Mouse (Mus musculus): ENCODE measurements around the gene N4bp2l2.

The N4bp2l2 gene

GRCm38 (mm10) chr5:150607631-150608030 lies 58.4 kb downstream of the N4bp2l2 start:
- TF ChIP-seq NANOG (IDR thresholded peaks at IDR 0.05; ENCODE audit: borderline replicate concordance, low read length) = no peak
- TF ChIP-seq CTCF (conservative IDR thresholded peaks at IDR 0.05; ENCODE audit: low read length) = no peak
- TF ChIP-seq POU5F1 (IDR thresholded peaks at IDR 0.05; ENCODE audit: borderline replicate concordance, low read length) = no peak
- Histone ChIP-seq H3K9me3 (ENCODE audit: low read length) (no peaks in the 10 kb centered on the region), H3K27me3 (ENCODE audit: insufficient read depth, low read length) (no peaks in the 10 kb centered on the region), H3K4me3 (replicated peaks; ENCODE audit: low read length) (no peak overlapping the region), H3K36me3 (ENCODE audit: insufficient read depth, low read length) (no peaks in the 10 kb centered on the region), H3K4me1 (replicated peaks; ENCODE audit: low read depth, low read length) (no peaks in the 10 kb centered on the region)

GRCm38 (mm10) chr5:150606131-150606530 lies 59.9 kb downstream of the N4bp2l2 start:
- no peak for TF ChIP-seq CTCF (conservative IDR thresholded peaks at IDR 0.05; ENCODE audit: low read length)
- TF ChIP-seq POU5F1 (IDR thresholded peaks at IDR 0.05; ENCODE audit: borderline replicate concordance, low read length) = no peak
- TF ChIP-seq NANOG (IDR thresholded peaks at IDR 0.05; ENCODE audit: borderline replicate concordance, low read length) = no peak
- H3K4me1 ChIP-seq (replicated peaks; ENCODE audit: low read depth, low read length) = peaks cover 2% of the 10 kb centered on the region
- no peaks in the 10 kb centered on the region for H3K27me3 ChIP-seq (ENCODE audit: insufficient read depth, low read length)
- H3K36me3 ChIP-seq (ENCODE audit: insufficient read depth, low read length) = no peaks in the 10 kb centered on the region; the same call in 1 of the 2 replicates
- no peak overlapping the region for H3K4me3 ChIP-seq (replicated peaks; ENCODE audit: low read length)
- H3K9me3 ChIP-seq (ENCODE audit: low read length) = no peaks in the 10 kb centered on the region

GRCm38 (mm10) chr5:150601441-150602230 lies 64.3 kb downstream of the N4bp2l2 start:
- peaks cover 18% of the 10 kb centered on the region for H3K27me3 ChIP-seq (ENCODE audit: insufficient read depth, low read length)
- H3K4me3 ChIP-seq (replicated peaks; ENCODE audit: low read length) = no peak overlapping the region
- H3K9me3 ChIP-seq (ENCODE audit: low read length) = no peaks in the 10 kb centered on the region
- no peaks in the 10 kb centered on the region; the same call in 1 of the 2 replicates for H3K36me3 ChIP-seq (ENCODE audit: insufficient read depth, low read length)
- peaks cover 31% of the 10 kb centered on the region for H3K4me1 ChIP-seq (replicated peaks; ENCODE audit: low read depth, low read length)
- no peak for TF ChIP-seq CTCF (conservative IDR thresholded peaks at IDR 0.05; ENCODE audit: low read length)
- TF ChIP-seq POU5F1 (IDR thresholded peaks at IDR 0.05; ENCODE audit: borderline replicate concordance, low read length) = no peak
- TF ChIP-seq NANOG (IDR thresholded peaks at IDR 0.05; ENCODE audit: borderline replicate concordance, low read length) = no peak

GRCm38 (mm10) chr5:150600554-150601440 lies 65.2 kb downstream of the N4bp2l2 start:
- TF ChIP-seq CTCF (conservative IDR thresholded peaks at IDR 0.05; ENCODE audit: low read length) (no peak), NANOG (IDR thresholded peaks at IDR 0.05; ENCODE audit: borderline replicate concordance, low read length) (no peak), POU5F1 (IDR thresholded peaks at IDR 0.05; ENCODE audit: borderline replicate concordance, low read length) (no peak)
- no peaks in the 10 kb centered on the region; the same call in 1 of the 2 replicates for H3K36me3 ChIP-seq (ENCODE audit: insufficient read depth, low read length)
- peaks cover 31% of the 10 kb centered on the region for H3K4me1 ChIP-seq (replicated peaks; ENCODE audit: low read depth, low read length)
- no peaks in the 10 kb centered on the region for H3K9me3 ChIP-seq (ENCODE audit: low read length)
- H3K4me3 ChIP-seq (replicated peaks; ENCODE audit: low read length) = no peak overlapping the region
- peaks cover 26% of the 10 kb centered on the region for H3K27me3 ChIP-seq (ENCODE audit: insufficient read depth, low read length)

GRCm38 (mm10) chr5:150599301-150600294 lies 66.4 kb downstream of the N4bp2l2 start:
- H3K27me3 ChIP-seq (ENCODE audit: insufficient read depth, low read length) = peaks cover 37% of the 10 kb centered on the region
- H3K9me3 ChIP-seq (ENCODE audit: low read length) = no peaks in the 10 kb centered on the region
- H3K4me3 ChIP-seq (replicated peaks; ENCODE audit: low read length) = no peak overlapping the region
- H3K4me1 ChIP-seq (replicated peaks; ENCODE audit: low read depth, low read length) = peaks cover 41% of the 10 kb centered on the region
- H3K36me3 ChIP-seq (ENCODE audit: insufficient read depth, low read length) = no peaks in the 10 kb centered on the region; the same call in 1 of the 2 replicates
- TF ChIP-seq CTCF (conservative IDR thresholded peaks at IDR 0.05; ENCODE audit: low read length) (no peak), POU5F1 (IDR thresholded peaks at IDR 0.05; ENCODE audit: borderline replicate concordance, low read length) (no peak), NANOG (IDR thresholded peaks at IDR 0.05; ENCODE audit: borderline replicate concordance, low read length) (no peak)

- TF ChIP-seq NANOG (IDR thresholded peaks at IDR 0.05; ENCODE audit: borderline replicate concordance, low read length) (no peak), CTCF (conservative IDR thresholded peaks at IDR 0.05; ENCODE audit: low read length) (no peak), POU5F1 (IDR thresholded peaks at IDR 0.05; ENCODE audit: borderline replicate concordance, low read length) (no peak)
- no peaks in the 10 kb centered on the region for H3K9me3 ChIP-seq (ENCODE audit: low read length)
- H3K36me3 ChIP-seq (ENCODE audit: insufficient read depth, low read length) = no peaks in the 10 kb centered on the region; the same call in 1 of the 2 replicates
- H3K4me3 ChIP-seq (replicated peaks; ENCODE audit: low read length) = no peak overlapping the region
- H3K4me1 ChIP-seq (replicated peaks; ENCODE audit: low read depth, low read length) = peaks cover 42% of the 10 kb centered on the region
- H3K27me3 ChIP-seq (ENCODE audit: insufficient read depth, low read length) = peaks cover 45% of the 10 kb centered on the region
These were observed 67.5 kb downstream of the N4bp2l2 start for GRCm38 (mm10) chr5:150598202-150599119.

GRCm38 (mm10) chr5:150597088-150597487 lies 68.9 kb downstream of the N4bp2l2 start, which contains the start of gene N4bp2l1:
N4bp2l1 (minus strand) TSS chr5:150597188.
- TF ChIP-seq CTCF (conservative IDR thresholded peaks at IDR 0.05; ENCODE audit: low read length) (no peak), POU5F1 (IDR thresholded peaks at IDR 0.05; ENCODE audit: borderline replicate concordance, low read length) (no peak), NANOG (IDR thresholded peaks at IDR 0.05; ENCODE audit: borderline replicate concordance, low read length) (no peak)
- Histone ChIP-seq H3K36me3 (ENCODE audit: insufficient read depth, low read length) (no peaks in the 10 kb centered on the region; the same call in 1 of the 2 replicates), H3K4me1 (replicated peaks; ENCODE audit: low read depth, low read length) (peaks cover 53% of the 10 kb centered on the region), H3K9me3 (ENCODE audit: low read length) (no peaks in the 10 kb centered on the region), H3K4me3 (replicated peaks; ENCODE audit: low read length) (no peak within 1 kb of the TSS), H3K27me3 (ENCODE audit: insufficient read depth, low read length) (peaks cover 59% of the 10 kb centered on the region)
